Mouse (Mus musculus) megakaryocyte, adult 5-6 weeks (primary cell): ENCODE measurements around the gene Pth. TPM values are rescaled to one million over a fixed set of nuclear protein-coding genes. Genes with fewer than 3 reads are reported as not detected.

ENCODE experiments used
- ATAC-seq: 2 replicates; pipeline ENCODE4 v1.8.0; 2016; ENCODE audit warnings: mild to moderate bottlenecking, inconsistent platforms; ENCODE audit not compliant: poor library complexity, severe bottlenecking
- total RNA-seq, 2 experiments: library from RNA; stranded (forward) in 1 of 2; stranded (reverse) in 1 of 2; fragments of 153-499, 151-499 nt in 1 of 2; fragments of 221-1000, 200-1000 nt in 1 of 2; gene quantifications; 2 replicates each; pipeline versions ENCODE4 v1.2.3 to v1.2.4; 2015 to 2017

Gene Pth
- total RNA-seq (2015), result not detected in 2 replicates
- not detected in 2 replicates for total RNA-seq (2017)

DNA sequence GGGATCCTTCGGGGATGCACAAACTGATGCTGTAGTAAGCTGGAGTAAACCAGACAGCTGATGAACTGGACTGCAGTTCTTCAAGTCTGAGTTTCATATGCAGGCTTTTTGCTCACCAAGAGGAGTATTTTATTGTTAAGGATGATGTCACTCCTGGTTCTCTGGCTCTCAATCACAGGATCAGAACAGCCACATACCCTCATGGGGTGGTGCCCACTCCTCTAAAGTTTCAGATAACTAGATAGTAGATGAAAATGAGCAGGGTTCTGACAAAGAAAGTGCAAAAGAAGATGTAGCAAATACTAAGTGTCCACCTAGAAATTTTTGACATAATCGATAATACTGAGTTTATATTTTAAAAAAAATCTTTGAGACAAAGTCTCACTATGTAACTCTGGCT, at the start of gene Pth:
Pth (minus strand) TSS at position 101 of the 400 bp plus-strand sequence.
- no peak for ATAC-seq

DNA sequence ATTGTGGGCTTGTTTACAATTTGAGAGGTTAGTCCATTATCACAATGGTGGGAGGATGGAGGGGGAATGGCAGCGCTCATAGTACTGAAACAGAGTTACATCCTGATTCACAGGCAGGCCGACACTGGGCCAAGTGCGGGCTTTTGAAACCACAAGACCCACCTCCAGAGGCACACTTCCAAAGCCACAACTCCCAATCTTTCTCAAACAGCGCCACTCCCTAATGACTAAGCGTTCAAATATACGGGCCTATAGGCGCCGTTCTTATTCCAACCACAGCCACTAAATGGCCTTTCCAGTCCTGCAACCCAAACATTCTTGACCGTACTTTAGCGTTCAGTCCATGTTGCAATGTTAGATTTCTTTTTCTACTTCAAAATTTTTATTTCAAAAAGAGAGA, 47.9 kb upstream of the Pth start:
- peak; percentile 93 for ATAC-seq

DNA sequence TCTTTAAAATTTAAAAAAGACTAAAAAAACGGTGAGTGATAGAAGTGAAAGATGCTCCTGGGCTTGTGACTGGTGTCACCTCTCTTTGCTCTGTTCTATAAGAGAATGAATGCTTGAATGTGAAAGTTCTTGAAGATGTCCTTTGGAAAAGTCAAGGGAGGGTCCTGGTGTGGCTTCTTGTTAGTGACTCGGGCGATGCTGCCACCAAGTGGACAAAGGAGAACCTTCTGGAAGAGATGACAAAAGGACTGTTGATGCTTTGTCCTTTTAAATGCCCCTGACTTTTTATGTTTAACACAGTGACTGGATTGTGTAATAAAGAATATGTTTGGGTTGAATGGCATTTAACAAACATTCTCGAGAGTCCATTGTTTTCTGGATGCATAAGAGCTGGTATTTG, 45.9 kb upstream of the Pth start:
- ATAC-seq, result peak; percentile 80

DNA sequence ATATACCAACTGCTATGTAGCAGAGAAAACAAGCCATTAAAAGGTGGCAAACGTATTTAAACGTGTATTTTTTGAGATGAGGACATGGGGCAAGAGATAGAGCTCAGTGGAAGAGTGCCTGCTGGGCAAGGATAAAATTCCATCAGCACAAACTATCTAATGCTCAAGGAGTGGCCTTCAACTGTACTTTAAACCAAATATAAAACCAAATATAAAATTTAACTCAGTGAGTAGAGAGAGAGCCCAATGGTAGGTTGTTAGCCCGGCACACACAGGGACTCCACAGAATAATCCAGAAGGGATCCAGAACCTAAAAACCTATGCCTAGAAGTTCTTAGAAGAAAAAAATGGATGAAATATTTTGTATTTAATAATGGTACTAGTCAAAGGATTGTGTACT, 45.1 kb upstream of the Pth start:
- no peak for ATAC-seq

DNA sequence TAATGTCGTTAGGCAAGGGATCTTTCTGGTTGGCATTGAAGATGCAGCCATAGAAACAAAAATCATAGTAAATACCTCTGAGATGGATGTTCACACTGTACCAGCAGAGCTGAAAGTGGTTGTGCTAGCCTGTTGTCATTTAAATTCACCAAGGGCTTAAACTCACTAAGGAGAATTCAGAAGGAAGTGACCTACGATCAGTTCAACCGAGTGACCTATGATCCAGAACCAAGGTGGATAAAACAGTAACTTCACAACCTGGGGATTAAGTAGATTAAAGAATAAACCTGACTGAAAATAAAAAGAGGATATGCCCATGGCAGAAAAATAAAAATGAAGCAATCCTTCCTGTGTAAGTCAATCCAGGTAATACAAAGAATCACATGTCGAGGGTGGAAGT, 44.5 kb upstream of the Pth start:
- no peak for ATAC-seq

DNA sequence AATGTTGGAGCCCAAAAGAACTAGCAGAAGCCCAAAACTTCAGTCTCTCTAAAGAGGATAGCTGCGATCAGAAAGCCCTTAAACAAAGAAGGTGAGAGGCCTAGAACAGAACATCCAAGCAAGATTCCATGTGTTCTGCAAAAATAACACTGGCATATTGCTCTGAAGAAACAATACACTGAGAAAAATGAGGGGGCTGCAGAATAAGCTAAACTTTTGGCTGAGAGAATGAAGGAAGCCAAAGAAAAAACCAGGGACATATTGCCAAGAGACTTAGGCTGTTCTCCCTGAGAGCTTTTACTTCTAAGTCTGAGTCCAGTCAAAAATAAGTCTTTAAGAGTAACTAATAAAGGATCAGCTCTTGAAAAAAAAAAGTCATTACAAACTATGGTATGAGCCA, 32.4 kb upstream of the Pth start:
- no peak for ATAC-seq

DNA sequence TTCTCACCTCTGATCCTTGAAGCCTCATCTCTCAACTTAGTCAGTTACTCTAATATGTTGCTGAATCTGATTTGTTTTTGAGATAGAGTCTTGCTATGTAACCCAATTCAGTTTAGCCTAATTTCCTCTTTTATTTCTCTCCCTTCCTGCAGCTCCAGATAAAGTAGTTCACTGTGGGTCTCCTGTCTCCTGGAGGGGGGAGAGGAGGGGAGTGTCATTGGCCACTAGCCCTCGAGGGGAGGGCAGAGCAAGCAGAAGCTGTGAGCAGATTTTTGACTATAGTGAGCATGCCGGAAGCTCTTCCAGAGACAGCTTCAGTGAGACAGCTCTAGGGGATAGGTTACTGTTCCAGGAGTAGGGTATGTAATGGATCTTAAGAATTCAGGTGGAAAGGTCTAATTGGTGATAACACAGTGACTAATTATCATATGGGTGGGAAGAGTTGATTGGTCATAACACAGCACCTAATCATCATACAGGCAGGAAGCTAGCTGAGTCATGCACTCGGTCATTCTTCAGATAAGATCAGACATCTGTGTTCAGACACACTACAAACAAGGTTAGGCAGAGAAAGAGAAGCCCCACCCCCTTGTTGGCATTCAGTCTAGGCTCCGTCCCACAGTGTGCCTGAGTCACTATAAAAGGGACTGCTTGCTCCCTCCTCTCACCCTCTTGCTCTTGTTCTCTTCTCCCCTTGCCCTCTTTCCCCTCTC, 30.9 kb upstream of the Pth start:
- ATAC-seq, result peak; percentile 90

DNA sequence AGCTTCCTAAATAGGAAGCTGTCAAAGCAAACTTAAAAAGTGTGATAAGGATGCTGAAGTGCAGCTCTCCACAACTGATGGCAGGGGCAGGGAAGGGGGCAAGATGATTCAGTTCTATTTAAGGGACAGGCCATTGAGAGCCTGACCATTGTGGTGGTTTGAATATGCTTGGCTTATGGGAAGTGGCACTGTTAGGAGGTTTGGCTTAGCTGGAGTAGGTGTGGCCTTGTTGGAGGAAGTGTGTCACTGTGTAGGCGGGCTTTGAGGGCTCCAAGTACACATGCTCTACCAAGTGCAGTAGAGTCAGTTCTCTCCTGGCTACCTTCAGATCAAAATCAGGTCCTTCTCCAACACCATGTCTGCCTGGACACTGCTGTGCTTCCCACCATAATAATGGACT, 28.2 kb upstream of the Pth start:
- ATAC-seq, result peak; percentile 16

DNA sequence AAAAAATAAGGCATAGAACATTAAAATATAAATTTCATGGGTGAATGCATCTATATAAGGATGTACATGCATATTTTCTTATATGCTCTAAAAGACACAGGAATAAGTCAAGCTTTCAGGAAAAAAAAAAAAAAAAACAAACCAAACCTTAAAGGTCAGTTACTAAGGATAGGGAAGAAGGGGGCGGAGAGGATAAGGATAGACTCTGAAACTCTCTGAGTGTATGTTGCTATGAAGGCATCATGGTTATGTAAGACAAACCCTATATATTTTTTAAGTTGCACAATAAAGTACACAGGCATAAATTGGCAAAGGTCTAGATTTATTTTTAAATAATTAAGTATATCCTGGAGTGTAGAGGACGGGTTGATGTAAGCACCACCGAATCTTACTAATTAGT, 26.9 kb upstream of the Pth start:
- ATAC-seq, result no peak

DNA sequence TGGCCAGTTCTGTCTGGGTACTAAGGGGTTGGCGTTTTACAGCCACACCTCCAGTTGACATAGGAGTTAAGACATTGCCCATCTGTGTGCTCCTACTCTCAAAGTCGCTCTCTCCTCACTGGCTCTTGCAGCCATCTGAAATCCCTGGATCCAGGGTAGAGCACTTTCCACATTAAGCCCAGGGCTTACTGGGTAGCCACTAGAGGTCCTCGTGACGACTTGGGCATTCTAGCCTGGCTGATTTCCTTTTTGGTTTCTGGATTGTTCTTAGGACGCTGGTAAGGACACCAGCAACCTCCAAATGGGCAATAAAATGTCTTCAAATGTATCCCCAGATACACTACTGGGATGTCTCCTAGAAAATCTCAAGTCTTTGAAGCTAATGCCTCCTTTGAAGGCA, 20.3 kb upstream of the Pth start:
- no peak for ATAC-seq

DNA sequence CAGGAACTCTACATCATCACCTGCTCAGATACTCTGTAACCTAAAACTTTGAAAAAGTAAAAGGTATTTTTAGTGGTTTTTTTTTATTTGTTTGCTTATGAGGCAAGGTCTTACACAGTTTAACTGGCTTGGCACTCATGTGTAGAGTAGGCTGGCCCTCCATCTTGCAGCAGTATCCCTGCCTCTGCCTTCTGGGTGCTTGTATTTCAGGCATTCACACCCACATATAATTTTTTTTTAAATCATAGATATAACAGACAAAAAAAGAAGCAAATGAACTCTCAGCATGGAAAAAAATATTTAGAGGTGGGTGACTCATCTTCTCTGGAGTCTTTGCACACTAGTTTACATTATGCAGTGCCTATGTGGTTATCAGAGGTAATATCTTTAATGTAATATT, 9.7 kb upstream of the Pth start:
- no peak for ATAC-seq

DNA sequence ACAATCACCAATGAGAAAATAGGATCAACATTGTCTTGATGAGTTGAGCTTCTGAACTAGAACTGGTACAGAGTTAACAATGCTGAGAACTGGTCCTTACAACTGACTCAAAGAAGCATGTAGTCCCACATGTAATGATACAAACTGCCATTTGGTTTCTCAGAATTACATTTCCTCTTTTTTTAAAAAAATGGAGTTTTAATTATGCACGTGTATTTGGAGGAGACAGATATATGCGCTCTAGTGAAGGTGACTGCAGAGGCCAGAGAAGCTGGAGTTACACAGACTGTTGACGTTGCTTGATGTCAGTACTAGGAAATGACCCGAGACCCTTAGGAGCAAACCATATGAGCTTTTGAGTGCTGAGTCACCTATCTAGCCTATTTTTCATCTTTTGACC, 8.3 kb upstream of the Pth start:
- ATAC-seq, result no peak

DNA sequence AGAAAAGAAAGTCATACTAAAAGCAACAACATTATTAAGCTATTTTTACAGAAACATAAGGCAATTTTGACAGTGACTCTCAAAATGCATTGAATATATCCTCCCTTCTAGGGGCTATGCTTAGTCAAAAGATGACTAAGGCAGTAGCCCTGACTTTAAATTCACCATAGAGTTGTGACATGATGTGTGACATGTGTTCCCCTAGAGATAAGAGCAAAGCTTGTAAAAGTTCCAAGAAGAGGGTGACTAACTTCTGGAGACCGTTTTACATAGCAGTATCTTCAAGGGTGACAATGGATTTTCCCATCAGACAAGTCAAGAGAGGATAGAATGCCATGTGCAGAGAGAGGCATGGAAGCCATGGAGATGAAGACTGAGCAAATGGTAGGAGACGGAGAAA, 3.2 kb upstream of the Pth start:
- ATAC-seq, result no peak

DNA sequence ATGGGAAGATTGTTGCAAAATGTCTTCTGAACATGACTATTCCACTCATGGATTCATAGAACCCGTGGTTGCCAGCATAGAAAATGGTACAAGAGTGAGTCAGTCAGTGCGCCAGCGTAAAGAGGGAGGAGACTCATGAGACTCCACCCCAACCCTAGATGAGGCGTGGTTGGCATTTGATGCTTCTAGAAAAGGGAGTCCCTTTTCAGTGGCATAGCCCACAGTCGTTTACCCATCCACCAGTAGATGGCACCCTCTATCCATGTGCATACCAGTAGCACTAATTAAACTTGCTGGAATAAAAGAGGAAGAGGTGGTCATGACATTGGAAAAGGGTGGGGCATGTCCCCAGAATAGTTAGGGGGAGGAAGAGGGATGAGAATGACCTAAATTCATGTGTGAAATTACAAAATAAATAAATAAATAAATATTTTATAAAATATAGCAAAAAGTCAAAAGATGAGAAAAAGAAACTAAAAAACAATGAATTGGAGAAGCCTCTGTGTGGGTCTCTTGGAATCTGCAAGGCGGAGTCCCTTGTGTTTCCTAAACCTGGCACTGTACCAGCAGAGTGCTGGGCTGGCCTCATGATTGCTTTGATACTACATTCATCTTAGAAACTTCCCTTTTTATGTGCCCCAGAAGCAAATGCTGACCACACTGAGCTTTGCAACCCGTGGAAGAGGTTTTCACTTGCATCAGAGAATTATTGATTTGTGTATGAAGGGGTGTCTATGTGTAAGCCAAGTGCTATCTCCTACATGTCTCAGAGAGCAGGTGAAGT, 10.3 kb downstream of the Pth start:
- peak; percentile 98 for ATAC-seq

DNA sequence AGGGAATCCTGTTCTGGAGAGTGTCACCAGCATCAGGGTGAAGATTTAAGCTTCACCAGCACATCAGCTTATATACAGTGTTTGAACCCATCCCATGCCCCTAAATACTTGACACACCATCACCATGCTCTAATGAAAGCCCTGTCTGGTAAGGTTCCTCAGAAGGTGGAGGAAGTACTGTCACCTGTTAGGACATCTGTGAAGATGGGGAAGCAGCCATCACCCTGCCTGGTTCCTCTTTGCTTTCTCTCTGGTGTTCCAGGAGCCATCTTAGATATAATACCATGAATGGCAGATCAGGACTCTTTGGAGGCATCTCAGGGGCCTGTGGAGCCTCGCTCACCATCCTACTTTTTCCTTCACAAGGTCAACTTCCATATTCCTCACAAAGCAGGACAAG, 15.7 kb downstream of the Pth start:
- peak; percentile 55 for ATAC-seq

DNA sequence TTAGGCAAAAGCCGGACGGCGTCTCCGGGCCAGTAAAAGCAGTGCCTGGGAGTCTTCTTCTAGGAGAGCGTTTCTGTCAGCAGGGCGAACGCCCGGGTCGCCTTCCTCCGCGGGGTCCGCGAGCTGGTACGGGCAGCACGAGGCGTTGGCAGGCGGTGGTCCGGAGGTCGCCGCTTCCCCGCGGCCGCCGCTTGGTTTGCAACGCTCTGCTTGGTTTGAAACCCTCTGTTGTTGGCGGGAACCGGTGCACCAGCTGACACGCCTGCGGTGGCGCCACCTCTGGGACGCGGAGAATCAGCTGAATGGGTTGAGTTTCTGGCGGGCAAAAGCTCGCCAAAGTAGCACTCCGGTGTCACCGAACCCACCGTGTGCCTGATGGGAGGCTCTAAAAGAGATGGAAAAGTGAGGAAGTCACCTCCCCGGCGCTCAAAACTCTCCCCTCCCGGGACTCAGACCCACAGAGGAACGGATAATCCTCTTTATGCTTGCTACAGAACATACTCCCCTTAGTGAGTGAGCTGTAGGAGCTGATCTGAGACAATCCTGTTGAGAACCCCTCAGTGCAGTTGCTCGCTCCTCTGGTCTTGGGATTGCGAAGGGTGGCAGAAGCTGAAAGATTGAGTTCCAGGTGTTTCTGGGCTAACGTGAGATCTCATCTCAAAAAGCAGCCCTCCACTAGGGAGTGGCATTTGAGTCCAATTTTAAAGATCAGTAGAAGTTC, 18.6 kb downstream of the Pth start:
- peak; percentile 48 for ATAC-seq

DNA sequence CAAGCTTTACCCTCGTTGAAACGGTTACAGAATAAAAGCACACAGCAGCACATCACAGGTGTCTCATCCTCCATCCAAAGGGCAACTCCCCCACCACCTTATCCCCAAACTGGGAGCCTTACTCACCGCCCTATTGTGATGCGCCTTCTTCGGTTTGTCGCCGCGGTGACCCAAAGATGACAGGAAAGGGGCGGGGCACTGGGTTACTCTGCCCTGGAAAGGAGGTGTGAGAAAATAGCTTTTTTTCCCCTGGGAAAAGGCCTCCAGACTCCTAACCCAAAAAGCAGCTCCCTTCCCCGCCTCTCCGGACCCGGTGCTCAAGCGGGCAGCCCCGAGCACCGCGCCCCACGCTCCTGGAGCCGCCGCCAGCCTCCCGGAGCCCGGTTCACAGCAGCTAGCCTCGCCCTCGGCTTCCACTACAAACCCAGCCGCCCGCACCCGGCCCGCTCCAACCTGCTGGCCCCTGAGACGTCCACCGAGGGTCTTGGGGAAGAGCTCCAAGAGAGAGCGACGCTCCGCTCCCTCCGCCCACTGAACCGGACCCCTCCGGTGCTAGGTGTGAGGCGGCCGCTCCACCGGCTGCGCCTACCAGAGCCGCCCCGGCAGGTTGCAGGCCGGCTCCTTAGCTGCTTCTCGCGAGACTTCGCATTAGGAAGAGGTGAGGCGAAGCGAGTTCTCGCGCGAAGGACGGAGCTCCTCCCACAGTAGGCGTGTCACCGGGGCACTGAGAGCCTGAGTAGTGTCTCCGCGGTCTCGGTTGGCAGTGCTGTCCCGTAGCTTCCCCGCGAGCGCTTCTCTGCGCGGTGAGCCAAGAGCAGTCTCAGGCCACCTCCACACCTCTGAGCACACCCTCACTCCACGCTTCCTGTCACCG, 19.4 kb downstream of the Pth start, which contains the start of gene Btbd10:
Btbd10 (minus strand) TSS at position 647 of the 874 bp plus-strand sequence.
- peak; percentile 88 for ATAC-seq

DNA sequence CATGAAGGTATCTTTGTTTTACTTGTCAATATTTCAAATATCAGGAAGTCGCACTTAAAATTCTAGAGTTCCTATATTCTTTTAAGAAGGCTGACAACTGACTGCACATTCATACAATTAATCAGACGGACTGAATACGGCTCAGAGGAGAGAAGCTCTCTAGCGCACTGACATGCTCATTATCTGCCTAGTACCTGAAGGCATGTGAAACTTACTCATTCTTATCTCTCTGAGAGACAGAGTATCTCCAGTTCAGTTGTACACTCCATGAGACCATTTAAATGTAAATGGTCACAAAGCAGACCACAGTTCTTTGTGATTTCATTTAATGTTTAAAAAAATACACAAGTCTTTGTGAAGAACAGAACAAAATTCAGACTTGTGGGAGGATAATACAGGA, 20.9 kb downstream of the Pth start:
- ATAC-seq, result no peak

DNA sequence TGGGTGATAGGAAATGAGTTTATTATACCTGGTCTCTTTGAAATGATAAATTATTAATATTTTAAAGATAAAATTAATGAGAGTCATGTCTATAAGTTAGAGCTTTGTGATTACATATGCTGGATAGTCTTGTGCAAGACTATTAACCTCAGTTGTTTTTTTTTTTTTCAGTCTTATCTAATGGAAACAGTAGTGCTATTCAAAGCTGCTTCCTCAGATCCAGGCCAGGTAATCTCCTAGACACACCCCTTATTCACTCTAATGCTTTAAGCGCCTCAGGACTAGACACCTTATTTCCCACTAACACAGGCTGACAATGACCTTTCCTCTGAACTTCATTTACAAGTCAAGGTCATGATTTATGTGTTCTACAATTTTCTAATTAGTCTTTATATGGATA, 39.3 kb downstream of the Pth start:
- no peak for ATAC-seq

DNA sequence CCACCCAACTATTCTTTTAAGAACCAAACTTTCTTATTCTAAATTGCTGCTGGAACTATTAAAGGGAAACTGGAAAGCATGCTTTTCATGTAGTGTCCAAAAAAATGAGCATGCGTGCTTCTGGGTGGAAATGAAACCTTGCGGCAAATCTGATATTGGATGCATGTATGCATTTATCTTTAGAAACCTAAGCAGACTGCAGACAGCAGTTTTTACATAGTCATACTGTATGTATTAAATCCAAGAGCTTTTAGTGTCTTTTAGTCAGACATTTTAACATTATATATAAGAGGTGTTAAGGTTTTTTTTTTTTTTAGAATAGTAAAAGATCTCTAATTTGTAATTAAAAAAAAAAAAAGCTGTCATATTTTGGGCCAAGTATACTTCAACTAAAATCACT, 40.7 kb downstream of the Pth start:
- ATAC-seq, result no peak

DNA sequence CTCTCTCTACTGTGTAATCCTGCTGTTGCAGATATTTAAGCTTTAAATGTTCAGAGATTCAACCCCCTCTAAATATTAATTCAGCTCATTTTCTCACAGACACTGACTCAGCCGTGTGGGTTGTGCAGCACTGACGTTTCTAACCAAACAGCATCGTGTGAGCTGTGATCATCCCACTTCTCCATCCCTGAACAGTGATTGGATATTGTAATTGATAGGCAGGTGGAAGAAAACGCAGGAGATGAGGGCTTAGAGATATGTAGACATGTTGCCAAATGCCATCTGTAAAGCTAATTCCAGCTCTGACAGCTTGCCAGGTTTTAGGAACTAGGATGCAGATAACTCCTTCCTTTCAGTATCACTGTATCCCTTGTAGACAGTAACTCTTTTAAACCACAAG, 41.1 kb downstream of the Pth start:
- ATAC-seq, result no peak
